Mouse (Mus musculus) forebrain, embryonic 13.5 days (tissue): ENCODE measurements around the gene Itga5. TPM values are rescaled to one million over a fixed set of nuclear protein-coding genes. Genes with fewer than 3 reads are reported as not detected.

Source experiments
- ATAC-seq: fragments of 200-750 bp; cut with Nextera tagmentation; 2 replicates; pipeline ENCODE4 v1.8.0; 2017
- H3K27ac ChIP-seq: fragments of 300-500 bp; sonication (generic); 2 replicates; pipeline ENCODE4 v1.5.1; 2015; ENCODE audit warnings: inconsistent platforms, mild to moderate bottlenecking, moderate library complexity
- H3K27me3 ChIP-seq: fragments of 300-500 bp; sonication (generic); 2 replicates; pipeline ENCODE4 v1.6.1; 2015; ENCODE audit warnings: mild to moderate bottlenecking, inconsistent platforms
- H3K36me3 ChIP-seq: fragments of 300-500 bp; sonication (generic); 2 replicates; pipeline ENCODE4 v1.6.1; 2015; ENCODE audit warnings: mild to moderate bottlenecking, inconsistent platforms; ENCODE audit not compliant: poor library complexity, severe bottlenecking
- H3K4me1 ChIP-seq: fragments of 300-500 bp; sonication (generic); 2 replicates; pipeline ENCODE4 v1.6.1; 2015; ENCODE audit warnings: inconsistent platforms
- H3K4me2 ChIP-seq: fragments of 300-500 bp; sonication (generic); 2 replicates; pipeline ENCODE4 v1.6.1; 2015; ENCODE audit warnings: inconsistent platforms, mild to moderate bottlenecking, moderate library complexity
- H3K4me3 ChIP-seq: fragments of 300-500 bp; sonication (generic); 2 replicates; pipeline ENCODE4 v1.5.1; 2015; ENCODE audit warnings: mild to moderate bottlenecking, inconsistent platforms
- H3K9ac ChIP-seq: fragments of 300-500 bp; sonication (generic); 2 replicates; pipeline ENCODE4 v1.6.1; 2015; ENCODE audit warnings: mild to moderate bottlenecking, inconsistent platforms
- H3K9me3 ChIP-seq: fragments of 300-500 bp; sonication (generic); replicated peaks from 2 replicates; pipeline ENCODE4 v1.6.1; 2016; ENCODE audit warnings: inconsistent platforms
- WGBS: fragments of 180-500 bp; shearing (Covaris S2); methylation state at CpG from one replicate; pipeline ENCODE4 v1.1.7; 2015; 5-methylcytosine and 5-hydroxymethylcytosine counted together
- polyA plus RNA-seq: library from polyadenylated mRNA; unstranded; fragments of >200 nt; fragmentation: Nextera tagmentation; extraction: Ambion mirVana; gene quantifications from 2 replicates; pipeline ENCODE4 v1.2.1, GENCODE M21; 2015

Itga5 gene
- polyA plus RNA-seq, 1 experiment from 2014 or later = 8.0 TPM

DNA sequence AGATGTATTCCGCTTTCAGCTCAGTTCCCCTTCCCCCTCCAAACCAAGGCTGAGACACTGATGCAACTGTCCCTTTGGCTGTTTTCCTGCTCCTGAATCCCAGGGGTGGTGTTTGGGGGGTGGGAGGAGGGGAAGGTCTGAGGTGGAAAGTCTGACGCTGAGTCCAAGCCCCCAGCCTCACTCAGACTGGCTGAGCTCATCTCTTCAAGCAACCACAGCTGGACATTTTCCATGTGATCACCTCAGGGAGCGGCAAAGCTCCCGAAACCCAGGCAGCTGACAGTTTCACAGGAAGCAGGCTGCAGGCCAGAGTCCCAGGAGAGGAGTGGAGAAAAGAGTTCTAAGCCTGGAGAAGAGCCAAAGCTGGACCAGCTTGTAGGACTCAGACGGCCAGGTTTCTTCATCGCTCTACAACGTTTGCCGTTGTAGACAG lies 10.3 kb upstream of the Itga5 start:
- H3K9me3 ChIP-seq = no peaks in the 10 kb centered on the region
- WGBS = 74% methylated on average over 8 of the region's 8 CpGs
- 0 out of 2 replicates have a peak, but pooled peaks cover 4% of the 10 kb centered on the region for H3K4me1 ChIP-seq
- H3K9ac ChIP-seq = no peak overlapping the region
- no peak for ATAC-seq
- no peaks in the 10 kb centered on the region for H3K27me3 ChIP-seq
- H3K36me3 ChIP-seq = no peaks in the 10 kb centered on the region
- H3K4me2 ChIP-seq = no peak overlapping the region
- no peak overlapping the region for H3K27ac ChIP-seq
- no peak overlapping the region for H3K4me3 ChIP-seq

DNA sequence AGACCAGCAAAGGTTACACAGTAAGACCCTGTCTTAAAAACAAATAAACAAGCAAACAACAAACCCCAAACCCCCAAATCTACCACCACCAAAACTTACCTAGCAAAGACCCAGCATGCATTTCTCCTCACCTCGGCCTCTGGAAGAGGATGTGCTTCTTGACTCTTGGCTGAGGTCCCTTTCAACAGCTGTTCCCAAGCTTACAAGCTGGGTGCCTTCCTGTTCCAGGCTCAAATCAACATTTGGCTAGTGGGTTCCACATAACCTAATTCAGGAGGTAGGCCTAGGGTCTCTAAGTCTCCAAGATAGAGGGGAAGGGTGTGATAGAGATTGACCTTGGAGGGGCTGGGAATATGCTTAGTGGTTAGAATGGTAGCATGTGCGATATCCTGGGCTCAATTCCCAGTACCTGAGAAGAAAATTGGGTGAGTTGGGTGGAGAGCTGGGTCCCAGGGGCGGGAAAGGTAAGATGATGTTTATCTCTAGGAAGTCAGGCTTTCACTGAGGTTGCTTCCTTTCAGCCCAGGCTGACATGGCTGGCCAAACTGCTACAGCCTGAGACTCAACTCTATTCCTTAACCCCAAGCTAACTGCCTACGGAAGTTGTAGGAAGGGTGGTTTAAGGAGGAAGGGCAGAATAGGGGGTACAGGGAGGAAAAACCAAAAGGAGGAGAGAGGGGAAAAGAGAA lies 8.7 kb upstream of the Itga5 start:
- Histone ChIP-seq H3K27ac (no peak overlapping the region), H3K4me1 (0 out of 2 replicates have a peak, but pooled peaks cover 4% of the 10 kb centered on the region), H3K36me3 (no peaks in the 10 kb centered on the region), H3K4me3 (no peak overlapping the region), H3K4me2 (no peak overlapping the region), H3K9me3 (no peaks in the 10 kb centered on the region), H3K27me3 (no peaks in the 10 kb centered on the region), H3K9ac (no peak overlapping the region)
- 80% methylated on average over 4 of the region's 4 CpGs for WGBS
- ATAC-seq = no peak

DNA sequence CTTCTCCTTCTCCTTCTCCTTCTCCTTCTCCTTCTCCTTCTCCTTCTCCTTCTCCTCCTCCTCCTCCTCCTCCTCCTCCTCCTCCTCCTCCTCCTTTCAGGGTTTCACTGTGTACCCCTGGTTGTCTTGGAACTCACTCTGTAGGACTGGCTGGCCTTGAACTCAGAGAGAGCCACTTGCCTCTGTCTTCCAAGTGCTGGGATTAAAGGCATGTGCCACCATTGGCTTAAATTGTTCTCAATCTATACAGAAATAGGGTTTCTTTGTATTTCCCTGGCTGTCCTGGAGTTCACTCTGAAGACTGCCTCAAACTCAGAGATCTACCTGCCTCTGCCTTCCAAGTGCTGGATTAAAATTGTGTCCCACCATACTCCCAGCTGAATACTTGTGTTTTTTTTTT lies 5.9 kb upstream of the Itga5 start:
- Histone ChIP-seq H3K9me3 (no peaks in the 10 kb centered on the region), H3K27me3 (no peaks in the 10 kb centered on the region), H3K4me2 (no peak overlapping the region), H3K9ac (no peak overlapping the region), H3K27ac (no peak overlapping the region), H3K4me3 (no peak overlapping the region), H3K4me1 (no peaks in the 10 kb centered on the region), H3K36me3 (no peaks in the 10 kb centered on the region)
- ATAC-seq = no peak

DNA sequence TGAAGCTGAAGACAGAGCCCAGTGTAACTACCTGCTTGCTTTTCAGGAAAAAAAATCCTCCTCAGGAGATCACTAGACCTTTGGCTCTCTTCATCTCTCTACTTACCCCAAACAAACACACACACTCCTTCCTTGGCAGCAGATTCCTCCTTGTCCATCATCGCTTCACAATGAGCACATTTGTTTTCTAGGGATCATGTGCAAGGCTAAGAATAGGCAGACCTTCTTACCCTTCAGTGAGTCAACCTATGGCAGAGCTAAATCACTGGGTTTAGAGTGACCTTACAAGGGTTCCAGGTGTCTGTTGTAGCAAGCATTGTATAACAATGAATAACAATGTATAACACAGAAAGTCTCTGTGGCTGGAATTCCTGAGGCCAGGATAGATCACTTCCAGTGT lies 5.2 kb upstream of the Itga5 start:
- Histone ChIP-seq H3K27ac (no peak overlapping the region), H3K36me3 (no peaks in the 10 kb centered on the region), H3K4me1 (peaks cover 4% of the 10 kb centered on the region), H3K4me2 (no peak overlapping the region), H3K27me3 (peaks cover 4% of the 10 kb centered on the region; the same call in 1 of the 2 replicates), H3K9me3 (no peaks in the 10 kb centered on the region), H3K4me3 (no peak overlapping the region), H3K9ac (no peak overlapping the region)
- 86% methylated on average over 1 of the region's 1 CpGs for WGBS
- ATAC-seq = no peak

DNA sequence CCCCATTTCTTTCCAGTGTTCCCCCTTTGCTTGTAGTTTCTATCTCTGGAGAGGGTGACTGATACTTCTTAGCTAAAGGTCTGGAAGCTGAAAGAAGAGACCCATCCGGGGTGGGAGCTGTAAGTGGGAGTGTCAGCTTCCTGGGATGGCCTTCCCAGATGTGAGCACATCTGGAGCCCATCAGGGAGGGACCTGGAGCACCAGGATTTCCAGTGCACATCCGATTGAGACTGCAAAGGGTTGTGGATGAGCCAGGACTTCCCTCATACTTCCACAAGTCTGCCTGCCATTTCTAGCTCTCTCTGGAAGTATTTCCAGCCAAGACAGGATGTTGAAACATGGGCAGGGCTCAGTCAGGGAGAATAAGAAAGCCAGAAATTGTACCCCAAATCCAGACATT lies 4.6 kb upstream of the Itga5 start:
- no peak overlapping the region for H3K4me2 ChIP-seq
- no peaks in the 10 kb centered on the region for H3K36me3 ChIP-seq
- ATAC-seq = no peak
- H3K27me3 ChIP-seq = peaks cover 8% of the 10 kb centered on the region; the same call in 1 of the 2 replicates
- peaks cover 9% of the 10 kb centered on the region for H3K4me1 ChIP-seq
- H3K9ac ChIP-seq = no peak overlapping the region
- no peak overlapping the region for H3K4me3 ChIP-seq
- no peak overlapping the region for H3K27ac ChIP-seq
- no peaks in the 10 kb centered on the region for H3K9me3 ChIP-seq
- 57% methylated on average over 2 of the region's 2 CpGs for WGBS

DNA sequence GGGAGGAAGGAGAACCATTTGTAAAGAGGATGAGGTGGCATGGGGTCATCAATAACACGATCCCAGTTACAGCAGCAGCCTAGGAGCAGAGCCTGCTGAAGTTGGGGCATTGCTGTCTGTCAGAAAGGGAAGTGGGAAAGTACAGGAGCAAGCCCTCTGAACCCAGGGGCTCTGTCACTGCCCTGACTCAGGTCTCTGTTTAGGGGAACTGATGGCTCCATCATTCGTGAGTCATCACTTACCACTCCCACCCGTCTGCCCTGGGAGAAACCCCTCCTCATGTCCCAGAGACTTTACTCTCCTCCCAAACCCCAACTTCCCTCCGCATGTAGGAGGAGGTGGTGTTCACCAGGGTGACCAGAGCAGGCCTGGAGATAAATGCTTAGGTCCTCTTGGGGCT lies 3.9 kb upstream of the Itga5 start:
- H3K27ac ChIP-seq = no peak overlapping the region
- no peak for ATAC-seq
- H3K4me1 ChIP-seq = peaks cover 17% of the 10 kb centered on the region
- 67% methylated on average over 4 of the region's 4 CpGs for WGBS
- H3K27me3 ChIP-seq = peaks cover 11% of the 10 kb centered on the region; the same call in 1 of the 2 replicates
- H3K36me3 ChIP-seq = no peaks in the 10 kb centered on the region
- no peak overlapping the region for H3K9ac ChIP-seq
- no peaks in the 10 kb centered on the region for H3K9me3 ChIP-seq
- H3K4me2 ChIP-seq = no peak overlapping the region
- H3K4me3 ChIP-seq = no peak overlapping the region

DNA sequence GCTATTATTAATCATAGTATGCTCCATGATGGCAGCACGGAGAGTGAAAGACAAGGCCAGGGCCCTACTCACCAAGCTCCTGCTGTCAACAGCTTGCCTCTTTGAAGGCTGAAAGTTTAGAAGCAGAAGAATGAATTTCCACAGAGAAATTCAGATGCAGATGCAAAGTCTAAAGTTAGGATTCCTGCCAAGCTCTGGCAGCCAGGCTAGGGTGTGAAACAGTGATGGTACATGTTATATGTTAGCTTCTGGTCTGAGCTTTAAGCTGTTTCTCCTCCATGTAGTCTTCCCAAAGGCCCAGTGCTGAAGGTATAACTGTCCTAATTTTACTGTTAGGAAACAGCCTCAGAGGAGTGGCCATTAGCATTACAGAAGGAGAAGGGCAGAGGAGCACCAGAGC lies 2.6 kb upstream of the Itga5 start:
- H3K27me3 ChIP-seq = peaks cover 11% of the 10 kb centered on the region; the same call in 1 of the 2 replicates
- no peak for ATAC-seq
- H3K9me3 ChIP-seq = no peaks in the 10 kb centered on the region
- H3K9ac ChIP-seq = no peak overlapping the region
- peaks cover 26% of the 10 kb centered on the region for H3K4me1 ChIP-seq
- WGBS = 76% methylated on average over 1 of the region's 1 CpGs
- no peak overlapping the region for H3K4me3 ChIP-seq
- no peak overlapping the region for H3K27ac ChIP-seq
- H3K4me2 ChIP-seq = no peak overlapping the region
- no peaks in the 10 kb centered on the region for H3K36me3 ChIP-seq

DNA sequence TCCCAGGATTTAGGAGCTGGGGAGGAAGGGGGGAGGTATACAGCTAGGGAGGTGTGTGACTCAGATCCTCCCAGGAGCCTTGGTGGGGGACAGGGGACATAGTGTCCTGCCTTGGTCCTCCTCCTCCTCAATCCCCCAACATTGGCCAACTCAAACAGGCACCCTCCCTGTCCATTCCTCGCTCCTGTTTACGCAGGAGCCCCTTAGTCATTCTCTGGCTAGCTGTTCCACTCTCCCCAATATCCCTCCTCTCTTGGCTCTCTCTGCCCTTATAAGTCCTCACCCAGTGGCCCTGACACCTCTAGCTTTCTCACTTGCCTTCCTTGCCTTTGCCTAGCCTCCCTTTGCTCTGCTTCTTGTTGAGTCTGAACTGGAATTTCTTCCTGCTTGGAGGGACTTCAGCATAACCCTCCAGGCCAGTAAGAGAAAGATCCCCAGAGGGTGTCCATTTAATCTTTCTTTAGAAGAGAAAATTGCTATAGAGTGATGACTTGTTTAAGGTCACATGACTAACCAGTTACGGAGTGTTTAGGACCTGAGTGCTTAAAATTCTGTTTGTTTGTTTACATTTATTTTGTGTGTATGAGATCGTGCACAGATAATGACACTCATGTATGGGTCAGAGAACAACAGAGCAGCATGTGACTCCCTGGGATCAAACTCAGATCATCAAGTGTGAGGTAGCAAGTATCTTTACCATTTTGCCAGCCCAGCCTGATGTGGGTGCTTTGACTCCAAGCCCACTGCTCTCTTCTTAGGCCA lies 1.8 kb upstream of the Itga5 start:
- no peaks in the 10 kb centered on the region for H3K9me3 ChIP-seq
- ATAC-seq = no peak
- no peak overlapping the region for H3K4me3 ChIP-seq
- no peaks in the 10 kb centered on the region for H3K36me3 ChIP-seq
- peaks cover 26% of the 10 kb centered on the region for H3K4me1 ChIP-seq
- no peak overlapping the region for H3K9ac ChIP-seq
- no peak overlapping the region for H3K27ac ChIP-seq
- no peak overlapping the region for H3K4me2 ChIP-seq
- H3K27me3 ChIP-seq = peaks cover 11% of the 10 kb centered on the region; the same call in 1 of the 2 replicates
- WGBS = 84% methylated on average over 4 of the region's 4 CpGs

DNA sequence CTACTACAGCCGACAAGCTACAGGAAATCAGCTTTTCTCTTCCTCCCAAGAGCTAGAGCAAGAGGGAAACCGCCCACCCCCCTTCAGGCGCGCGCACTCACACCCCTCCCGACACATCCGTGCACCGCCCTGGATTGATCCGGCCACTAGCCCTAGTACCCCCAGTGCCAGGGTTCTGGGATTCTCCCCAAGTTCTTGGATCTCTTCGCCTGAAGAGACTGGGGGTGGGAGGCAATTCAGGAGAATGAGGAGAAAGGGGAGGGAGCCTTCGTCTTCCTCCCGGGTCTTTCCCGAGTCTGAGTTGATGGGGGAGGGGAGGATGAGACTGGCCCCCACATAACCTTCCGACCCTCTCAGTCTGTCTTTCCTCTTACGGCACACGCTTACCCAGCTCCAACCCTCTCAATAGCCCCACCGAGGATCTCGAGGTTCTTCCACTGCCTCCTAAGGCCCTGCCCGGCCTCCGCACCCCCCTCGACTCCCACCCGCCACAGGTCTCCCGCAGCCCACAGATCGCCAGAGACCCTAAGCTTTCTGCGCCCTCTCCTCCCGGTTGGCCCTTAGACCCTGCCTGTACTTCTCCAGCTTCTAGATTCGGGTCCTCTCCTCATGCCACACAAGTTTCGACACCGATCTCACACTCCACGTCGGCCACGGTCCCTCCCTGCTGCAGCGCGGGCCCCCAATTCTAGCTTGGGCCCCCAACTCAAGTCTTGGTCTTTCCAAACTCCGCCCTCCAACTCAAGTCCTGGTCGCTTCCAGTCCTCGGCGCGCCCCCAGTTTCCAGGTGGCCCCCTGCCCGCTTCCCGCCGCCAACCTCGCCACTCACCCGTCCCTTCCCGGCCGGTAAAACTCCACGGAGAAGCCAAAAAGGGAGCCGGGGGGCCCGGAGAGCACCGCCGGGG lies 840 bp downstream of the Itga5 start:
- Histone ChIP-seq H3K27me3 (peaks cover 11% of the 10 kb centered on the region; the same call in 1 of the 2 replicates), H3K36me3 (no peaks in the 10 kb centered on the region), H3K4me2 (peak overlapping the region; percentile 91), H3K9ac (peak overlapping the region; percentile 76), H3K4me3 (peak overlapping the region; percentile 59), H3K9me3 (no peaks in the 10 kb centered on the region), H3K27ac (no peak overlapping the region), H3K4me1 (peaks cover 26% of the 10 kb centered on the region)
- under 1% methylated on average over 51 of the region's 51 CpGs for WGBS
- peak; percentile 52 for ATAC-seq

DNA sequence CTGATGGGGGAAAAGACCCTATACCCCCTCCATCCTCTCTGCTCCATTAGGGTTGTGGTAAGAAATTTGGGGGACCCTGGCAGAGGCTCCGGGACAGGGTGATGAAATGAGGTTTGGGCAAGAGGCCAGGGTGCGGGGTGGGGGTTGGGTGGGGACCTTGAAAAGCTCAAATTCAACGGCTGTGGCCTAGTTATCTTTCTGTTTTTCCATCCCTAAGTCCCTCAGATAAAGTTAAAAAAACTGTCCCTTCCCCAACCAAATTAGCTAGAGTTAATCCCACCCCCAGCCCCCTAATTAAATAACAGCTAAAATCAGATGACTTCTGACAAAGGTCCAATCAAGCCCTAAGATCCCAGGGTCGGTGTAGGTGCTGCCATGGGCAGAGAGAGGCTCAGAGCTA lies 1.8 kb downstream of the Itga5 start:
- no peak overlapping the region for H3K4me3 ChIP-seq
- no peak for ATAC-seq
- H3K9ac ChIP-seq = no peak overlapping the region

DNA sequence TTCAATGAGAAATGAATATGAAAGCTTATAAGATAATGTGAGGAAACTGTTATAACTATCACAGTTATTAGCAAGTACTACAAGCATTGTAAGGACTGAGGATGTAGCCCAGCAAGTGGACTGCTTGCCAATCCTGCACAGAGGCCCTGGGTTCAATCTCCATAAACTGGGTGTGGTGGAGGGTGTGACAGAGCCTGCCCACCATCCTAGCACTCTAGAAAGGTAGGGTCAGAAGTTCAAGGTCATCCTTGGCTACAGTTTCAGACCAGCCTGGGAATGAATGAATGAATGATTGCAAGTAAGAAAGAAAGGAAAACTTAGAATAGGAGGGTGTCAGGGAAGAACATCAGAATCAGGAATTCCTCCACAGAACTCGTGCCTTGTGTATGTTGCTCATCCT lies 2.8 kb downstream of the Itga5 start:
- peaks cover 26% of the 10 kb centered on the region for H3K4me1 ChIP-seq
- H3K9ac ChIP-seq = no peak overlapping the region
- WGBS = 61% methylated on average over 1 of the region's 1 CpGs
- H3K9me3 ChIP-seq = no peaks in the 10 kb centered on the region
- no peak overlapping the region for H3K4me3 ChIP-seq
- no peaks in the 10 kb centered on the region for H3K36me3 ChIP-seq
- no peak overlapping the region for H3K4me2 ChIP-seq
- no peak overlapping the region for H3K27ac ChIP-seq
- peaks cover 11% of the 10 kb centered on the region; the same call in 1 of the 2 replicates for H3K27me3 ChIP-seq
- no peak for ATAC-seq

More for the DNA sequence above, 1.8 kb downstream of the Itga5 start:
- H3K27me3 ChIP-seq = peaks cover 11% of the 10 kb centered on the region; the same call in 1 of the 2 replicates
- no peaks in the 10 kb centered on the region for H3K36me3 ChIP-seq
- H3K4me2 ChIP-seq = peak overlapping the region; percentile 91
- no peaks in the 10 kb centered on the region for H3K9me3 ChIP-seq
- H3K27ac ChIP-seq = no peak overlapping the region
- WGBS = 51% methylated on average over 4 of the region's 4 CpGs
- peaks cover 26% of the 10 kb centered on the region for H3K4me1 ChIP-seq

DNA sequence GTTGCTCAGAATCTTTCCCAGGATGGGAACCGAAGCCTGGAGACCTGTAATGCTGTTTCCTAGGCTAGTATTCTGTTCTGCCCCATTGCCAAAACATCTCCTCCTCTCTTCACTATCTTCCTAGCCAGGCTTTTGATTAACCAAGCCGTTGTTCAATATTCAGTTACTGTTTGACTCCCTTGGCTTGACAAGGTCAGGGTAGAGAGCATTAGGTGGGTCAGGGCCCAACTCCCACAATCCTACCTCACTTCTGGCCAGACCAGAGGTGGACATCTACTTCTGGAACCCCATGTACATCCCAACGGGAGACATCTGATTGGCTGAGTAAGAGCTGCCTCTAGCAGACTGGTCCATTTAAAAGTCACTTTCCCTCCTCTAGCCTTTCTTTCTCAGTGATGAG lies 3.6 kb downstream of the Itga5 start:
- no peaks in the 10 kb centered on the region for H3K36me3 ChIP-seq
- peaks cover 26% of the 10 kb centered on the region for H3K4me1 ChIP-seq
- no peak overlapping the region for H3K9ac ChIP-seq
- H3K4me2 ChIP-seq = no peak overlapping the region
- no peak for ATAC-seq
- 93% methylated on average over 3 of the region's 3 CpGs for WGBS
- H3K27ac ChIP-seq = no peak overlapping the region
- no peak overlapping the region for H3K4me3 ChIP-seq
- no peaks in the 10 kb centered on the region for H3K9me3 ChIP-seq
- H3K27me3 ChIP-seq = peaks cover 11% of the 10 kb centered on the region; the same call in 1 of the 2 replicates
